Mouse (Mus musculus): Measurements from ENCODE around the gene Dhrs13.

Dhrs13 gene

DNA sequence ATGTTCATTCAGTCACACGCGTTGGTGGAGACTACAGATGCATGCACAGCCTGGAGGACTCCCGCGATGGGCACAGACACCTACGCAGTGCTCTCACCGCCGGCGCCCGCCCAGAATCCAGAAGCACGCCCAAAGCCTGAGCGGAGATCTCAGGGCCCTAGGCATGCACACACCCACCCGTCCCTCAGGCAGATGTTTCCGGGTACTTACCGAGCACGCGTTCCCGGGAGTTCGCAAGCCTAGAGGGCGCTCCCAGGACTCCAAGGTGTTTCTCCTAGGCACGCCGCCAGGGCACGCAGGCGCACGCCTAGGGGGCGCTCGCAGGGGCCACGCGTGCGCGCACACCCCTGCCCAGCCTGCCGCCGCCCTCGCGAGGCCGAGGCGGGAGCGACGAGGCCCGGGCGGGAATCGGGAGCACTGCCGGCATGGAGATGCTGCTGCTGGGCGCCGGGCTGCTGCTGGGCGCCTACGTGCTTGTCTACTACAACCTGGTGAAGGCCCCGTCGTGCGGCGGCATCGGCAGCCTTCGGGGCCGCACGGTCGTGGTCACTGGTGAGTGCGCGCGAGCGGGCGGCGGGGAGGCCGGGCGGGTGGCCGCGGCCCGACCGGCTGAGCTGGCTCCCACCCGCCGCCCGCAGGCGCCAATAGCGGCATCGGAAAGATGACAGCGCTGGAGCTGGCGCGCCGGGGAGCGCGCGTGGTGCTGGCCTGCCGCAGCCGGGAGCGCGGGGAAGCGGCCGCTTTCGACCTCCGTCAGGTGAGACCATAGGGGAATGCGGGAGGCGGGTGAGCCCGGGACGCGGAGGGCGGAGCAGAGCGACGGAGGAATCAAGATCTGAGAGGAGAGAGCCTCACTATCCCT, at the start of gene Dhrs13:
Gene Dhrs13 (plus strand): TSS at position 334 of the 862 bp plus-strand sequence.
- DNase-seq (ENCODE audit: low read depth, low spot score) = peak; percentile 96

DNA sequence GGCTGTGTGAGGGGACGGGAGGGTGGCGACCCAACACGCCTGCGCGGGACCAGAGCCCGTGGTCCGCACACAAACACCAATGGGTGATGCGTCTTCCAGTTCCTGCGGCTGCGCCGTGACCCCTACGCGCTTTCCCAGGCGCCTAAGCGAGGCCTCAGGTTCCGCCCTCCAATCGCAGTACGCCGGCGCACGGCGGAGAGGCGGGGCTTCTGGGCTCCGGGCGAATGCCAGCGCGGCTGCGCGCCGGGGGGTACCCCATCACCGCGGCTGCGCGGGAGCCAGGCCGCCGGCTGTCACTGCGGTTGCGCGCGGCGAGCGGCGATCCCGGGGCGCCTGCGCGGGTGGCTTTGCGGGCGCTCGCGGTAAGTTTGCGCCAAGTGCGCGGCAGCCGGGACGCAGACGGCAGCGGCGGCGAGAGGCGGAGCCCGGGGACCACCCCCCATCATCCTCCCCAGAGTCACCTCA, 49.6 kb upstream of the Dhrs13 start, which contains the start of gene Phf12:
Gene Phf12 (plus strand): TSS at position 314 of the 465 bp plus-strand sequence.
- DNase-seq (ENCODE audit: low read depth, low spot score) = peak; percentile 99

DNA sequence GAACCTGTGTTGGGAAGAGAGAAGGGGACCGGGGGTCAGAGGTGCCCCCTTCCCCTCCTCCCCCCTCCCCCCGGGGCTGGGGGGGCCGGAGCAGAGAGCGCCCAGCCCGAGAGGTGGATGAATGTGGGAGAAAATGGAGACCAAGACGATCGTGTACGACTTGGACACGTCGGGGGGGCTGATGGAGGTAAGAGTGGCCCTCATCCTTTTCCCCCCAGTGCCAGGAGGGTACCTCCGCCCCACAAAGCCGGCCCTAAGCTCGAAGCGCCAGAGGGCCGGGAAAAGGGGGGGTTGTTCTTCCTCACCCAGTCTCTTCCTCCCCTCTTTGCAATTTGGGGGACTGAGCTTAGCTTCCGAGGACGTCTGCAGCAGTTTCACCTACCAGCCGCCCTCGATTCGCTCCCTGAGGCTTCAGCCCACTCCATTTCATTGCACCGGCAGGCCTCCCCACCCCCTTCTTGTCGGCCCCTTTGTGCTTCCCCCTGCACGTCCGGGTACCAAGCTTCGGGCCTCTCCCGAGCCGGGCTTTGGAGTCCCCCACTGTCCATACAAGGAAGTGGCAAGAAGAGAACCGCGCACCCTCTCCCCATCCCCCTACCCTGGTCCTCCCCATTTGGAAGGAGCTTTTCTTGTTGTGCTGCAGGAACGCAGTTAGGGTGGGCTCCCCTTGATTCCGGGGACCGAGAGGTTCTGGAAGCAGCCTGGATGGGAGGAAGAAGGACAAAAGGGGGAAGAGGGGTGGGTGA, 48.7 kb upstream of the Dhrs13 start:
- DNase-seq (ENCODE audit: low read depth, low spot score) = peak; percentile 47

DNA sequence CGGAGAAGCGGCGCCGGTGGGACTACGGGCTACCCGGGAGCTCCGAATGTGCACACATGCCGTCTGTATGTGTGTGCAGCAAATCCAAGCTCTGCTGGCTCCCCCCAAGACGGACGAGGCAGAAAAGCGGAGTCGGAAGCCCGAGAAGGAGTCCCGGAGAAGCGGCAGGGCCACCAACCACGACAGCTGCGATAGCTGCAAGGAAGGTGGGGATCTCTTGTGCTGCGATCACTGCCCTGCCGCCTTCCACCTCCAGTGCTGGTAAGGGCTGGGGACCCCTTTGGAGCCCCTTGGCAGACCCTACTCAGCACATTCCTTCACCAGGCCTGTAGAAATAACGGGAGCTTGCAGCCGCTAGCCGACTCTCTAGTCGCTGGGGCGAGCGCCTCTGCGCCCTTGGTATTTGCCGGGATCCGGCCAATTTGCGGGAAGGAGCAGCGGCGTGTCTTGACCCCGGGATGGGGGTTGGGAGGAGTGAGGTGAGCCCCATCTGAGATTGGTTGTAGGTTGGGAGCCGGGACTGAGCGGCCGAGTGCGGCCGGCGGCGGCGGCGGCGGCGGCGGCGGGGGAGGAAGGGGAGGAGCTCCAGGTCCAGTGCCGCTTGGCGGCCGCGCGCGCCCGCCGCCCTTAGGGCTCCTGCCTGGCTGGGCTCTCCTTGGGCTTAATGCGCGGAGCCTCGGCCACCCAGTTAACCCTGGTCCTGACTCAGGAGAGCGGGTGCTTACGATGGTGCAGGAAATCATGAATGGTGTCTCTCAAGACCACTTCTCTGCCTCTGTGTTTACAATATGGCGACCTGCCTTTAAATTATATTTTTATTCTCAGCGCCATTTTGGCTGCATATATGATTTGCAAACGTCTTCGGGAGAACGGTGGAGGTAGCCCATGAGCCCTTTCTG, 47.9 kb upstream of the Dhrs13 start:
- DNase-seq (ENCODE audit: low read depth, low spot score) = peak; percentile 69

DNA sequence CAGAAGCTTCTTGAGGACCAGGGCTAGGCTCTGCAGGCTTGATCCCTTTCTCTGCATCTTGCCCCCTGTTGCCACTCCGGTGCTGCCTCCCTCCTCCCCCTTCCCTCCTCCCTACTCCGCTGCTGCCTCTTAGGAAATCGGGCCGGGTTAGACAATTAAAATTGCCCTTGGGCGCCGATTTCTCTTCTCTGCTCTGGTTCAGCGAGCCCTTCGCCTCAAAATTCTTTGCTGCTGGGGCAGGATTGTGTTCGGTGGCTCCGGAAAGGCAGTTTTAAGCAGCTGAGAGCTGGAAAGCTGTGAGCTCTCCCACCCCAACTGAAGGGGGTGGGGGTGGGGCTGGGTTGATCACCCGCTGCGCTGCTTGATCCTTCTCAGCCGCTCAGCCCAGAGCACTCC, 47.2 kb upstream of the Dhrs13 start:
- DNase-seq (ENCODE audit: low read depth, low spot score) = peak; percentile 79

DNA sequence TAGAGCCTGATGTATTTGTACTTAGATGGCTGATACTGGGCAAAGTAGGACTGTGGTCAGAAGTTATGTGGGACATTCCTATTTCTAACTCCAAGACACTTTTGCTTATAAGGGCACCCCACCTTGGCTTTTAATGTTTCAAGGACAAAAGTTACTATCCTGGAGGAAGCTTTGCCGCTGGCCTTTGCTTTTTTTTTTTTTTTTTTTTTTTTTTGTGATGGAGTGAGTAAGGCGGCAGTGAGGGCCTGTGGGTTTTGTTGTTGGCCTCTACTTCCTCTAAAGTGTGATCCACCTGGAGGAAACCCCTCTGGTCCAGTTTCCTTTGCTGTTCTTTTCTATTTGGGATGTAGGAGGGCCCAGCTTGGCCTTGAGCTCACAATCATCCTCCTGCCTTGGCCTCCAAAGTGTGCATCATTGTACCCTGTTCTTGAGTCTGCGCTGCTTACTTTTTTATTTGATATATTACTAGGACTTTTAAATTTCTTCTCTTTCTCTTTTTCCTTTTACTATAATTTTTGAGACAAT, 46.5 kb upstream of the Dhrs13 start:
- no peak for DNase-seq (ENCODE audit: low read depth, low spot score)

DNA sequence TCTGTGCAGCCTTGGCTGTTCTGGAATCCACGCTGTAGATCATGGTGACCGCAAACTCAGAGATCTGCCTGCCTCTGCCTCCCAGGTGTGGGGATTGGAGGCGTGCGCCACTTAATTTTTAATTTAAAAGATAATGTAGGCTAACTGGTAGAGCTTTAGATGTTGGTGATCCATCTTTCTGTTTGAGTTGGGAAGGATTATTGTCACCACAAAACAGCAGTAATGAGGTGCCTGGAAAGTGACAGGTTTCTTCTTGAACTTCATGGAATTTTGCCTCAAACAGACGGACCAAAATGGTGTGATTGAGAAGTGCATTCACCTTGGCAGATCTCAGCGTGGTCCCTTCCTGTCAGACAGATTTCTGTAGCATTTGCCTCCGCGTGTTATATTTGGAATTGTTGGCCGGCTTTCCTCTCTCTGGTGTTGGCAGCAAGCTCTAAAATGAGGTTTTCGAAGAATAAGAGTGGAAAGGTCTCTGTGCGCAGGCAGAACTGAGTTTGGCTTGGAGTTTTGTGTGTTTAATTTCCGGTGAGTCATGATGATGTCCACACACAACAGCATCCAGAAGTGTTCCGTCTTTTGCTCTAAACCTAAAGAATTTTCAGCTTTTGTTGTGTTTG, 42.9 kb upstream of the Dhrs13 start:
- DNase-seq (ENCODE audit: low read depth, low spot score) = no peak

DNA sequence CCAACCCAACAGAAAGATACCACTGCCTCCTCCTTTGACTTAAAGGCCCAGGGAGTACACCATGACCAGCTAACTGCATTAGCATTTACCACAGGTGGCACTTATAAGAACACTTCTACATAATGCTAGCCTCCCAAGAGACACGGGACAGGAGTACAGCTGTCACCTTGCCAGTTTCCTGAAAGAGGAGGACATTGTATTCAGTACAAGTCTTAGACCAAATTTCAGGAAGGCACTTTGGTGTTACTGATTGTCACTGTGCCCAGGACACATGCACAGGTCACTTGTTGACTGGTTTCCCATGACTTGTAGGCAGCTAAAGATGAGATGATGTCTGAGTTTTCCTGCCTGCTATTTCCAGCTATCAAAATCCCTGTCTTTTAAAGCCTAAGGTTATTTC, 36.5 kb upstream of the Dhrs13 start:
- no peak for DNase-seq (ENCODE audit: low read depth, low spot score)

DNA sequence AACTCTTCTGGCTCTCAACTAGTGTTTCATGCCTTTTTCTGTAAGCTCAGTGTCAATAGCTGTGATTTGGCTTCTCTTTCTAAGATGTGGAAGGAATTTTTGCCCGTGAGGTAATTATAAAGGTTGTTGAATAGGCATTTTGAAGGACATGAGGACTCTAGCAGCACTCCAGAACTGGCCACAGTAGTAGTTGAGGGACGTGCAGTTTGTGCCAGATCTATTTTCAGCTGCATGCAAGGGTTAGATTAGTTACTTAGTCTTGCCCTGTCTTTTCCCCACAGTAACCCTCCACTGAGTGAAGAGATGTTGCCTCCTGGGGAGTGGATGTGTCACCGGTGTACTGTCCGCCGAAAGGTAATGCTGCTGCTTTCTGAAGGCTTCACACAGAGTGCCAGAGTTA, 25.6 kb upstream of the Dhrs13 start:
- no peak for DNase-seq (ENCODE audit: low read depth, low spot score)

DNA sequence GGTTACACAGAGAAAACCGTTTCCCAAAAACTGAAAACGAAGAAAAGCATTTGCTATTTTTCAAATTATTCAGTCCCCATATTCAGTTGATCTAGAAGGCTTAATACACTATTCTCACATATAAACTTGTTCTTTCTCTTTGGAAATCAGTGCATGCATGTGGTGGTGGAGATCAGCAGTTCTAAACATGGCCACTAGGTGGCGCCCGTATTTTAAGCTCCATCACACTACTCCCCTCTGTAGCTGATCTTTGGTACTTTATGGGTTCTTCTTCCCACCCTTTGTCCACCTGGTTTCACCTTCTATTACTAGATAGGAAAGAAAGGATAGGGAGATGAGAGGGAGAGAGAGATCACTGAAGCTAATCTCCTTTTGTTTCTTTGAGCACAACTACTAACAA, 12.4 kb upstream of the Dhrs13 start:
- DNase-seq (ENCODE audit: low read depth, low spot score) = peak; percentile 82

DNA sequence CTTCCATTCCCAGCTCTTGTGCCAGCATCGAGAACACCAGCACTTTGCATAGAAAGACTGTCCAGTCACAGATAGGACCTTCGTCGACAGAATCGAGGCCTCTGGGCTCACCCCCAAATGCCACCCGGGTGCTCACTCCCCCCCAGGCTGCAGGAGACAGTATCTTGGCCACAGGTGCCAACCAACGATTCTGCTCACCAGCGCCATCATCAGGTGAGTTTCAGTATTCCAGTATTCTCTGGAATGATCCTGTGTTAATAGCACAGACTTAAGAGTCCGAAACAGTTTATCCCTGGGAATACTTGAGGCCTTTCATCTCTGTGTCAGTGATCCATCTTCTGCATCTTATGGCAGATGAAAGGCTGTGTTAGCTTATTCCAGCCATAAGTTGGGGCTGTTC, 8.5 kb upstream of the Dhrs13 start:
- peak; percentile 73 for DNase-seq (ENCODE audit: low read depth, low spot score)

DNA sequence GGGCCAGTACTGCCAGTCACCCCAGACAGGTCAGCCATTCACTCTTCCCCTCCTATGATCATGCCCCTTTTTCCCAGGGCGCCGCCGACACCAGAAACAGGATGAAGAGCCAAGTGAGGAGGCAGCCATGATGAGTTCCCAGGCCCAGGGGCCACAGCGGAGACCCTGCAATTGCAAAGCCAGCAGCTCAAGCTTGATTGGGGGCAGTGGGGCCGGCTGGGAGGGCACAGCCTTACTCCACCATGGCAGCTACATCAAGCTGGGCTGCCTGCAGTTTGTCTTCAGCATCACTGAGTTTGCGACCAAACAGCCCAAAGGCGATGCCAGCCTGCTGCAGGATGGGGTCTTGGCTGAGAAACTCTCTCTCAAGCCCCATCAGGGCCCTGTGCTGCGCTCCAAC, 2.8 kb upstream of the Dhrs13 start:
- DNase-seq (ENCODE audit: low read depth, low spot score) = no peak

DNA sequence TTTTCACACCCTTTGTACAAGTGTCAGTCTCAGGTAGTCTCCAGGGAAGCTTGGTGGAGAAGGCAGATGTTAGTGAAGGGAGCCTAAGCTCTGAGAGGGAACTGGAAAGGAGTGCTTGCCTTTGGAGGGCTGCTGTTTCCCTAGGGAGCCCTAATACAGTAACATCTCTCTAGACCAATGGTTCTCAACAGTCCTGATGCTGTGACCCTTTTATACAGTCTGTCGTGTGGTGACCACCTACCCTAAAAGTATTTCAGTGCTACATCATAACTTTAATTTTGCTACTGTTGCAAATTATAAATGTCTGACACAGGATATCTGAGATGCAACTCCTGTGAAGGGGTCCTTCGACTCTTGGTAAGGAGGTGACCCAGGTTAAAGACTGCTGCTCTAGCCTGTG, 1.5 kb upstream of the Dhrs13 start:
- DNase-seq (ENCODE audit: low read depth, low spot score) = no peak

DNA sequence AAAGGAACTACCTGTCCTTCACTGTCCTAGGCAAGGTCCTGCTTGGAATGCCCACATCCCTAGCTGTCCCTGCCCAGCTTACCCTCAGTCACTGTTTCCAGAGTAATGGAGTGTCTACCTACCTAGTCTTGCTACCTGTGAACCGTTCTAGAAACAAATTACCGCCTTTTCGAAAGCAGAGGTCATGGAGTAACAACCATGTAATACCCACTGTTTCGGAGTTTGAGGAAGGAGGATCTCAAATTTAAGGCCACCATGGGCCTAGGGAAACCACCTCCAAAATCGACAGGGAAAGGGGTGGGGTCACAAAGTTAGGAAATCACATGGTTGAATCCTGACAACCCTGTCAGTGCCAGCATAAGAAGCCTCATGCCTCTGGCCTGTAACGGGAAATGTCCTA, 691 bp upstream of the Dhrs13 start:
- DNase-seq (ENCODE audit: low read depth, low spot score) = no peak

DNA sequence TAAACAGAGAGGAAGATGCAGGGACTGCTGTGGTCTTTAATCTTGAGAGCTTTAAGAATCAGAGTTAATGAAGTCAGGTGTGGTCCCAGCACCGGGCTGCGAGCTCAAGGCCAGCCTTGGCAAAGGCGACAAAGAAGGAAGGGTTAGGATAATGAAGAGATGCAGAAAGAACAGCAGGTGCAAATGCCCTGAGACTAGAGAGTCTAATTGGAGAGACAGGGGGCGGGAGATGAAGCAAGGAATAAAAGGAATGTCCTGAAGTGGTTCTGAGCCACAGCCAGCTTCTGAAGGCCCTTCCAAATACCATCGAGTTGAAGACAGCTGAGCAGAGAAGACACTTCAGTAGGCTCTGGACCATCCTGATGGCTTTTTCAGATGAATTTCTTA, 722 bp downstream of the Dhrs13 start:
- DNase-seq (ENCODE audit: low read depth, low spot score) = no peak

DNA sequence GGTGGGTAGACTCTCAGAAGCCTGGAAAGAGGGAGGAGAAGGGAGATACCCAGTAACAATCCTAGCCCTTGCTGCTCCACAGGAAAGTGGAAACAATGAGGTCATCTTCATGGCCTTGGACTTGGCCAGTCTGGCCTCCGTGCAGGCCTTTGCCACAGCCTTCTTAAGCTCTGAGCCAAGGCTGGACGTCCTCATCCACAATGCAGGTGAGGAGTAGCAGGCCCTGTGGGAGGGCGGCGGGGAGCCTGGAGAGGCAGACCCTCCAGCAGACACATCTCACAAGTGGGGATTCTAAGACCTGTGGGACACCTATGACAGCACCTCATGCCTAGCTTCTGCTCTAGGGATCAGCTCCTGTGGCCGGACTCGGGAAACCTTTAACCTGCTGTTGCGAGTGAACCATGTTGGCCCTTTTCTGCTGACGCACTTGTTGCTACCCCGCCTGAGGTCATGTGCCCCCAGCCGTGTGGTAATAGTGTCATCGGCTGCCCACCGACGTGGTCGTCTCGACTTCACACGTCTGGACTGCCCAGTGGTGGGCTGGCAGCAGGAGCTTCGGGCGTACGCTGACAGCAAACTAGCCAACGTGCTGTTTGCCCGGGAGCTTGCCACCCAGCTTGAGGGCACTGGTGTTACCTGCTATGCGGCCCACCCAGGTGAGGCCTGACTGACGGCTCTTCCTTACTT, 2.0 kb downstream of the Dhrs13 start:
- DNase-seq (ENCODE audit: low read depth, low spot score) = no peak

DNA sequence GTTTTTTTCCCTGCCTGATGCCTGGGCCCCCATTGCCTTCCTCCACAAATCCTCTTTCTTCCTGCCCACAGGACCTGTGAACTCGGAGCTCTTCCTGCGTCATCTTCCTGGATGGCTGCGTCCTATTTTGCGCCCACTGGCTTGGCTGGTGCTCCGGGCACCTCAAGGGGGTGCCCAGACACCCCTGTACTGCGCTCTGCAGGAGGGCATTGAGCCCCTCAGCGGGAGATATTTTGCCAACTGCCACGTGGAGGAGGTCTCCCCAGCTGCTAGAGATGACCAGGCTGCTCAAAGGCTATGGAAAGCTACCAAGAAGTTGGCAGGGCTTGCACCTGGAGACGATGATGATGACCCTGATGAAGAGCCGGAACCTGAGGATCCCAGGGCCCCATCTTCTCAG, 4.7 kb downstream of the Dhrs13 start:
- DNase-seq (ENCODE audit: low read depth, low spot score) = no peak

DNA sequence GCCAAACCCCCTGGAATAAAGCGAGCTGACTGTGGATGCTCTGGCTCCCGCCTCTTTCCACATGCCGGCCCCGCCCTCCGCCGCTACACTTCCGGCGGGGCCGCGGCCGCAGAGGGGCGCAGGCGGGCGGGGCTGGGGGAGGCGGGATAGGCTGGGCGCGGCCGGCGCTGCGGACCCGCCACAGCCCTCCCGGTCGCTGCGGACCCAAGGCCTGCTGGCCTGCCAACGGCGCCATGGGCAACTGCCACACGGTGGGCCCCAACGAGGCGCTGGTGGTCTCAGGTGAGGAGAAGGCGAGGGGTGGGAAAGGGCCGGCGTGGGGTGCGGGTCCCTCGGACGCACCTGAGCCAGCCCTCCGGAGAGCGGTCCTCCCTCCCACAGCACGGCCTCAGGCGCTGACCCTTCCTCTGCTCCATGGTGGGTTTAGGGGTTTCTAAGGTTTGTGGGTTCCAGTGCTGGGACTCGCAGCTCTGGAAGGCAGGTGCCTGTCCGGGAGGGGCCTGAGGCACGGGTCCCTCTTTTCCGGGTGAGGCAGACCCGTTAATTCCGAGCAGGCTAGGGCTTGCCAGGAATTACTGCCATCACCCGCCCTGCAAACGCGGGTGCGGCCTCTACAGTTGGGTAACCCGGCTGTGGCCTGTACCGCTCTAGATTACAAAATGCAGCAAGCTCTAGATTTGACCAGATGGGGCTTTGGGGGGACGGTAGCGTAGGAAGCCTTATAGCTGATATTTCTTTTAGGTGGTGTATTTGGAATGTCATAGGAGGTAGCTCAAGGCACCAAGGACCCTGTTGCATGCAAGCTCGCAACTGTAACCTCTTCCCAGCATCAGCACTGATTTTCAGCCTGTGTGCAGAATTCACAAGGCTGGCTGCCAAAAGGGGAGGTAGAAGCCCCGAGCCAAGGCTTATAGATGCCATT, 6.0 kb downstream of the Dhrs13 start, which contains the start of gene Flot2:
Gene Flot2 (plus strand): TSS at position 101 of the 922 bp plus-strand sequence.
- peak; percentile 68 for DNase-seq (ENCODE audit: low read depth, low spot score)

DNA sequence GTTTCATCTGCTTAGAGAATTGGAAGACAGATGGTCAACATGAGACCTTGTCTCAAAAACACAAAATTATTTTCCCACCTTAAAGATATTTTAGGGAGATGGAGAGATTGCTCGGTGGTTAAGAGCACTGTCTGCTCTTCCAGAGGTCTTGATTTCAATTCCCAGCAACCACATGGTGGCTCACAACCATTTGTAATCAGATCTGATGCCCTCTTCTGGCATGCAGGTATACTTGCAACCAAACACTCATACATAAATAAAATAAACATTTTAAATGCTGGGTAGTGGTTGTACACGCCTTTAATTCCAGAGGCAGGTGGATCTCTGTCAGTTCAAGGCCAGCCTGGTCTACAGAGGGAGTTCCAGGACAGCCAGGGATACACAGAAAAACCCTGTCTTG, 8.8 kb downstream of the Dhrs13 start:
- DNase-seq (ENCODE audit: low read depth, low spot score) = peak; percentile 57

Data from R1 (cell line).